Mouse (Mus musculus): ENCODE data around the gene Metap1. TPM values are rescaled to one million over a fixed set of nuclear protein-coding genes. Genes with fewer than 3 reads are reported as not detected.

Gene Metap1
- total and polyA plus RNA-seq, 3 experiments, result 57.4 to 96.3 (median 71.0) TPM

DNA sequence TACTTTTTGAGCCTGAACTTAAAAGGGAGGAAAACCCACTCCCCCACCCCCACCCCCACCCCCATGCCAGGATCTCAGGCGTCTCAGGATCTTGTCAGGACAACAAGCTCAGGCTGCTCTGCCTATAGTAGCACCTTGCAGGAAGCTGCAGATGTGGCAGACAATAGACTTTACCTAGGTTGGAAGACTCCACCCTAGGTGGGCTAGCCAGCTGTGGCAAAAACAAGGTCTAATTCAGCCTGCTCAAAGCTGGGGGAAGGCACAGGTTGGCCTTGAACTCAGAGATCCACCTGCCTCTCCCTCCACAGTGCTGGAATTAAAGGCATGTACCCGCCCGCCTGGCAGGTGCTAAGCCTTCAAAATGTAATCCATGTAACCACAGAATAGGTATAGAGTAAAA lies 50.6 kb downstream of the Metap1 start:
- Histone ChIP-seq H3K9me3 (replicated peaks; ENCODE audit: insufficient read depth, low read length) (no peaks in the 10 kb centered on the region), H3K4me3 (ENCODE audit: control insufficient read depth in 1 of 2, insufficient read depth in 1 of 2, low read depth in 2 of 2, low read length in 2 of 2) (no peak overlapping the region), H3K27me3 (ENCODE audit: control insufficient read depth in 1 of 2, insufficient read depth in 2 of 2, low read length in 2 of 2) (peaks cover 1 to 2% of the 10 kb centered on the region in 2 experiments; a peak in 1 of 4 replicates), H3K36me3 (ENCODE audit: control insufficient read depth in 1 of 2, insufficient read depth in 2 of 2, low read length in 2 of 2) (peaks cover 0 to 2% of the 10 kb centered on the region in 2 experiments; a peak in 2 of 4 replicates), H3K4me1 (ENCODE audit: control insufficient read depth in 1 of 2, insufficient read depth in 2 of 2, low read length in 2 of 2) (peaks cover 0 to 7% of the 10 kb centered on the region in 2 experiments; a peak in 1 of 4 replicates), H3K79me2 (ENCODE audit: control insufficient read depth, insufficient read depth, low read length, poor library complexity) (peaks cover 7% of the 10 kb centered on the region), H3K27ac (ENCODE audit: control insufficient read depth, low read depth, low read length) (no peak overlapping the region), H3K9ac (ENCODE audit: control insufficient read depth, low read depth, low read length, poor library complexity, severe bottlenecking) (no peak overlapping the region)
- DNase-seq (ENCODE audit: low read depth, low spot score), result no peak
- TF ChIP-seq CTCF (IDR thresholded peaks at IDR 0.05 in 2 of 3, conservative IDR thresholded peaks at IDR 0.05 in 1 of 3; ENCODE audit: control insufficient read depth in 1 of 3, insufficient read depth in 1 of 3, low read depth in 2 of 3, low read length in 3 of 3, poor library complexity in 1 of 3, severe bottlenecking in 1 of 3), result no peak
- TF ChIP-seq ZKSCAN1 (IDR thresholded peaks at IDR 0.05; ENCODE audit: low read depth, low read length), result no peak
- TF ChIP-seq ZNF384 (IDR thresholded peaks at IDR 0.05; ENCODE audit: low read depth, low read length), result no peak
- TF ChIP-seq POLR2AphosphoS2 (IDR thresholded peaks at IDR 0.05; ENCODE audit: low read length), result no peak
- no peak for TF ChIP-seq RCOR1 (IDR thresholded peaks at IDR 0.05; ENCODE audit: low read depth, low read length)
- TF ChIP-seq MYC (IDR thresholded peaks at IDR 0.05; ENCODE audit: low read depth, low read length), result no peak
- TF ChIP-seq TCF12 (IDR thresholded peaks at IDR 0.05; ENCODE audit: low read depth, low read length), result no peak
- no peak for TF ChIP-seq KAT2A (conservative IDR thresholded peaks at IDR 0.05; ENCODE audit: low read depth, low read length)
- TF ChIP-seq GATA1 (IDR thresholded peaks at IDR 0.05; ENCODE audit: low read depth, low read length), result no peak
- no peak for TF ChIP-seq MAZ (IDR thresholded peaks at IDR 0.05; ENCODE audit: low read depth, low read length)
- no peak for TF ChIP-seq ZC3H11A (IDR thresholded peaks at IDR 0.05; ENCODE audit: low read depth, low read length)
- no peak for TF ChIP-seq USF2 (IDR thresholded peaks at IDR 0.05; ENCODE audit: borderline replicate concordance in 1 of 2, insufficient read depth in 1 of 2, low read depth in 1 of 2, low read length in 2 of 2)
- TF ChIP-seq POLR2A (IDR thresholded peaks at IDR 0.05; ENCODE audit: control insufficient read depth in 1 of 2, insufficient read depth in 1 of 2, low read depth in 1 of 2, low read length in 2 of 2, poor library complexity in 1 of 2), result no peak
- TF ChIP-seq EP300 (IDR thresholded peaks at IDR 0.05; ENCODE audit: low read depth in 1 of 2, low read length in 2 of 2), result no peak
- no peak for TF ChIP-seq MXI1 (IDR thresholded peaks at IDR 0.05; ENCODE audit: low read depth, low read length)

DNA sequence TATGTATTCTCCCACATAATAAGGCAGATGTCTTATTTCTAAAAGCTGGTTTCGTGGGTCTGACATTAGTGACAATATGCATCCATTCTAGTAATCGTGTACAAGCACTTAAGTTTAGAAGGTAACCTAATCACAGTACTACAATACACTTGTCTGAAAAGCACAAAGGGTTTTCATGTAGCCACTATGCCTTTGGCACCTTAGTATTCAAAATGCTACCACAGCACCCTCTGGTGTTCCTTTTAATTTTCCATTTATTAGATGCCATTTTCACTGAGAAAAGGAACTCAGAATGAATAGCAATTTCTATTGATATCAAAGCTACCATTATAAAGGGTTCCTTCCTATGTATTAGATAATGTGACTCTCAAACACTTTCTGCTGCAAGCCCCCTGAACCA lies 57.5 kb downstream of the Metap1 start:
- TF ChIP-seq CTCF (IDR thresholded peaks at IDR 0.05 in 2 of 3, conservative IDR thresholded peaks at IDR 0.05 in 1 of 3; ENCODE audit: control insufficient read depth in 1 of 3, insufficient read depth in 1 of 3, low read depth in 2 of 3, low read length in 3 of 3, poor library complexity in 1 of 3, severe bottlenecking in 1 of 3) (peak; percentile 14 to 79 (median 26); a peak in 2 of 6 replicates), ZC3H11A (IDR thresholded peaks at IDR 0.05; ENCODE audit: low read depth, low read length) (peak; percentile 73), RAD21 (IDR thresholded peaks at IDR 0.05; ENCODE audit: low read depth, low read length) (peak; percentile 90), SMC3 (IDR thresholded peaks at IDR 0.05; ENCODE audit: low read depth, low read length) (peak; percentile 88), TCF12 (IDR thresholded peaks at IDR 0.05; ENCODE audit: low read depth, low read length) (no peak), SIN3A (IDR thresholded peaks at IDR 0.05; ENCODE audit: low read length) (peak; percentile 46; the same call in 1 of the 2 replicates), CHD2 (IDR thresholded peaks at IDR 0.05; ENCODE audit: low read length) (no peak)
- no peaks in the 10 kb centered on the region for H3K79me2 ChIP-seq (ENCODE audit: control insufficient read depth, insufficient read depth, low read length, poor library complexity)
- no peaks in the 10 kb centered on the region for H3K9me3 ChIP-seq (replicated peaks; ENCODE audit: insufficient read depth, low read length)
- H3K27ac ChIP-seq (ENCODE audit: control insufficient read depth, low read depth, low read length), result no peak overlapping the region
- H3K4me3 ChIP-seq (ENCODE audit: control insufficient read depth in 1 of 2, insufficient read depth in 1 of 2, low read depth in 2 of 2, low read length in 2 of 2), result no peak overlapping the region
- peaks cover 6 to 7% of the 10 kb centered on the region in 2 experiments for H3K27me3 ChIP-seq (ENCODE audit: control insufficient read depth in 1 of 2, insufficient read depth in 2 of 2, low read length in 2 of 2)
- H3K9ac ChIP-seq (ENCODE audit: control insufficient read depth, low read depth, low read length, poor library complexity, severe bottlenecking), result no peak overlapping the region
- H3K4me1 ChIP-seq (ENCODE audit: control insufficient read depth in 1 of 2, insufficient read depth in 2 of 2, low read length in 2 of 2), result no peaks in the 10 kb centered on the region
- no peaks in the 10 kb centered on the region for H3K36me3 ChIP-seq (ENCODE audit: control insufficient read depth in 1 of 2, insufficient read depth in 2 of 2, low read length in 2 of 2)
- peak; percentile 64 for DNase-seq (ENCODE audit: low read depth, low spot score)

Measured in MEL (cell line).